Mouse (Mus musculus) gastrocnemius, adult 8-10 months (tissue): ENCODE results near the gene Hoxa4. TPM values are rescaled to one million over a fixed set of nuclear protein-coding genes. Genes with fewer than 3 reads are reported as not detected.

Experiments
- DNase-seq, 2 experiments: peaks; one replicate each; pipeline ENCODE4 v3.0.0; 2022; ENCODE audit warnings: low spot score in 2 of 2
- total RNA-seq, 4 experiments: library from RNA; stranded (reverse); gene quantifications; 2 replicates each; pipeline ENCODE4 v1.2.4; 2022

Hoxa4 gene
- total RNA-seq, 4 experiments from 2014 or later: 1.8 to 2.8 (median 2.1) TPM

DNA sequence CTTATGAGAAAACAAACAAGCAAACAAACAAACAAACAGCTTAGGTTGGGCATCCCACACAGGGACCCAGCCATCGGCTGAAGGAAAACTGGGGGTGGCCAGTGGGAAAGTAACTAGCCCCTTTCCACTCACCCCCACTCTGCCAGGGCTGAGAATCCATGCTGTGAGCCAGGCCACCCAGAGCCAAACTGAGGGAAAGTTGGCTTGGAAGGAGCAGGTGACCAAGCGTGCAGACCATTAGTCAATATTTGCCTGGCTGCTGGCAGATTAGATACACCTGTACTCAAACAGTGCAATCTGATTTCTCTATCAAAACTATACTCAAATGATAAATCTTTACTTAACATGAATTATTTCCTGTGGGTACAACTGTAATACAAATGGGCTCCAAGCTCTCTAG is 9.5 kb downstream of the Hoxa4 start:
- no peak for DNase-seq

DNA sequence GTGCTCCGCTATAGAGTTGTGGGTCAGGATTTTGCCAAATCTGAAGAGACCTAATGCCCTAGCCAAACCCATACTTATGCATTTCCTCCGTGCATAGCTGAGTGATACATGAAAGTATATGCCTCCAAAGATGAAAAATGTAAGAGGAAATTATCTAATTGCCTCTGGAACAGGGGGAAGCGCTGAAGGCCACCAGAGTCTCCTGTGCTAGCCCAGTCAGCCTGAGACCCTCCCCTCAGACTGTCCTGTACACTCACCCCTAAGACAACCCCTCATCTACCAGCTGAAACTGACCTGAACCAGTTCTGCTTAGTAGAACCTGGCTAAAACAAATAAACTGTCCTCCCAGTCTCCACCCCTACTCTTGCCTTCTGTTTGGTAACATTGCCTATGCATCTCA is 10.8 kb downstream of the Hoxa4 start:
- DNase-seq: no peak

DNA sequence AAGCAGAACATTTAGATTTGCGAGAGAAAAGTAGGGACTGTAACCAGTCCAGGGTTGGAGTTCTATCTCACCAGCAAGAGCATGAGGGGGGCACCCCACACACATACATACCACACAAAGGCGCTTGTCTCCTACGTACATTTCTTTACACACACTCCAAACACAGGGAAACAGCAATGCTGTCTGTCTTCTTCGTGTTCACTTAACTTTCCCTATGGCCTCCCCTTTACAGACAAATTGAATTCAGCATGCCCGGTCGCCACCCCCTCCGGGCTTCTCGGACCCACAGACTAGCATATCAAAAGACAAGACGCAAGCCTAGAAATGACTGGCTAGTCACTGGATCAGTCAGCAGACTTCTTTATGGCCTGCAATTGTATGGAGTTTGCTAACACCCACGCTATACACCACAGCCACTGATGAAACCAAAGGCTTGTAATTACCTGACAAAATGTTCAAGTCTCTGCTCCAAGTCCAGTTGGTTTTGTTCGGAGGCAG is 11.3 kb downstream of the Hoxa4 start:
- DNase-seq: no peak

DNA sequence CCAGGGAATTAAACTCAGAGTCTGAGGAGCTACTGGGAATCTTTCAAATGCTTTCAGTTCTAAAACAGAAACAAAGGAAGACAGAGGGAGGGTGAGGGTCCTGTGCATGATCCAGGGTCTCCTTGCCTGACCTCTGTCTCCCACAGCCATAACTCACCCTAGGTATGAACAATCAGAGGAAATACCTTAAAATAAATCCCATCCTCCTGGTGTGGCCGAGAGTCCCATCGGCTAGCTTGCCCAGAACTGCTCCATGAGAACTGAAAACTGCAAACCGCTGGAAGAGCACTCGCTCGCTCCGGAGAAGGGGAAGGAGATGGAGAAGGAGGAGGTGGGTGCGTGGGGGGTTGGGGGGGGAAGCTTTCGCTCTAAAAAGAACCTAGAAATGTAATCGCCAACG is 11.9 kb downstream of the Hoxa4 start:
- DNase-seq: no peak

DNA sequence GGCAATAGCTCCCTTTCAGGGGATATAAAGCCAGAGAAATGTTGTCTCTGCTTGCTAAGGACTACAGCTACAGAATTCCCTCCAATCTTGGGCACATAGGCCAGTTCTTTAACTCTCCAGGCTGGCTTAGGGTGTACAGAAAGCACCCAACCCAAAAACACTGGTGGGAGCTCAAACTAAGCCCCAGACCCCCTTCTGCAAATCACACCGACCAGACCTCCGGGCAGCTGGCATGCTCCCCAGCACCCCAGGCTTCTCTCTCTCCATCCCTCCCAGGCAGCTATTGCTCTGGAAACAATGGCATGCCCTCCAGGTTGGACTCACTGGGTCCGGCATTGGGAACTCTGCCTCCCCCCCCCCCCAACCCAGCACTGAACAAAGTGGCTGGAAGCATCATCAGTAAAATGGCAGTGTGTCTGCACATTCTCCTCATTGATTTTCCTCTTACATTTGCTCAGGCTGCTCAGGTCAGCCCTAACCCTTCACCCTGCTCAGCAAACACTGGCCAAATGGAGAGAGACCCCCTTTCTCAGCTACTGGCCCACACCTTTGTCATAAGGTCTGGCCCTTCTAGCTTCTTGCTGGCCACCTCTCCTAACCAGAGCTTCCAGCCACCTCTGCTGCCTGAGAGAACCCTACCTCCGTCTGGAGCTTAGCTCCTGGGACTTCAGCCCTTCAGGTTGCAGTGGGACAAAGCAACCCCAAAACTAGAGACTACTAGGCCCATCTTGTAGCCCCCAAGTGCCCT is 12.5 kb downstream of the Hoxa4 start:
- DNase-seq: no peak

DNA sequence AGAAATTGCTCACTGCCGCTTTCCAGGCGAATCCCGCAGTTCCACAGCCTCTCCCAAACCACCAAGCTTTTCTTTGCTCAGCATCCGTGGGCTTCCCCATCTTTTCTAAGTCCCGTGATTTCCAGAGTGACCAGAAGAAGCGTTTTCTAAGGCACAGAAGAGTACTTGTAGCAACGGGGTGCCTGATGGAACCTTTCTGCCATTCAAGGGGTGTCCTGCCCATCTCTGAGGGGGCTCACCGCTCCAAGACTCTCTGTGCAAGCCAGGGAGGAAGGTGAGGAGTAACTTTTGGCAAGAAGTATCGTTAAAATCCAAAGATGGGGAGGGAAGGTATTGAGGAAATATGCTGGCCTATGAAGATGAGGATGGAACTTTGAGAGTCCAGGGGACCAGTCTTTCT is 13.7 kb downstream of the Hoxa4 start:
- no peak for DNase-seq

DNA sequence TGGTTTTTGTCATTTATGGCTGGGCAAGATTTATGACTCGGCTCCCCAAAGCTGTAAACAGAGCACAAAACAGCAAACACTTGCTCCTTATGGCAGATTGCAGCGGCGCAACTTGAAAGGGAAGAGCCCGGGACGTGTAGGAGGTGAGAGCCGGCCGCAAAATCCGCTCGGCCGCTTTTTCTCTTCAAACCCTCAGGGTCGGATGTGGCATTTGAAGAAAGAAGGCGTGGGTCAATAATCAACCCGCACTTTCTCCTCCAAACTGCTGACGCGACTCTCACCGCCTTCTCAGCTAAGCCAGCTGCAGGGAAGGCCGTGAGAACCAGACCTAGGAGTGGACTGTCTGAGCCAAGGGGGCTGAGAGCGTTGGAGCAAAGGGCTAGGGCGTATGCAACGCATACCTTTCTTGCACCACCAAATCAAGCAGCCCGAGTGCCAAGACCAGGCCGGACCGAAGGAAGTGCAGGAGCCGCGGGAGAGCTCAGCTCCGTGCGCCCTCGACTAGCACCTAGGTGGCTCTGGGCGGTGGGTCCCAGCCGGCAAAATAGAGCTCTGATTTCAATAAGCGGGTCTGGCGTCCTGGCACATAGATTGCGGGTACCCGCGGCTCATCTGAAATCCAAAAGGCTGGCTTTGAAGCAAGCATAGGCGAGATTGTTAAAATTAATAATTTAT is 14.4 kb downstream of the Hoxa4 start, which contains the start of gene 5730596B20Rik:
5730596B20Rik (plus strand) TSS at position 438 of the 675 bp plus-strand sequence.
- DNase-seq: no peak

DNA sequence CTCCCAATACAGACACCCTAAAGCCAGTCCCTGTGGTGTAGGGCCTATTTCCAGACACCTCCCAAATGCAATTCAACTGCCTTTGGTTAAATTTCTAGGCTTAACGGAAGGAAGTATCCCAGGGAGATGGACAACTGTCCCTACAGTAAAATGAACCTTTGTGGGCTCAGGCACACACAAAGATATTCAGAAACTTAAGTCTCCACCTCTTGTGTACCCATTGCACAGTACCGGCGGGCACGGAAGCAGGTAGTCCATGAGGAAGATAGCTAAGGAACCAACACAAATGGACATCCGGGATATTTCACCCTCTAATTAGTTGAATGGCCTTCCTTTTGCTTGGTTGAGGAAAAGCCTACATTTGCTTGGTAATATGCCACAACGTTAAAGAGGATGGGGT is 15.2 kb downstream of the Hoxa4 start:
- no peak for DNase-seq

DNA sequence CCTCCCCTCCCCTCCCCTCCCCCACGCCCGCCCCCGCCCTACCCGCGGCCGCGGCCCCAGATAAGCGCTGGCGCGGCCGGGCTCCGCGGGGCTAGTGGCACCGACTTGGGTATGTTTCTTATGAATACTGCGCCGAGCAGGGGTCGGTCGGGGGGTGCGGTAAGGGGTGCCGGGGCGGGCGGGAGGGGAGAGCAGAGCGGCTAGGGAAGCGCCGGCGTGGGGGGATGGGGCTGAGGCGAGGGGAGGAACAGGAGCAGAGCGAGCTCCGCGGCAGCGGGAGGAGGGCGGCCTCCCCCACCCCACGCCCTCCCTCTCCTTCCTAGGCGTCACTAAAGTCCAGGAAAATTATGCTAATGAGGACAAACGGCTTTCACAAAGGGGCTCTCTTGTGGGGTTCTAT is 15.7 kb downstream of the Hoxa4 start:
- no peak for DNase-seq

DNA sequence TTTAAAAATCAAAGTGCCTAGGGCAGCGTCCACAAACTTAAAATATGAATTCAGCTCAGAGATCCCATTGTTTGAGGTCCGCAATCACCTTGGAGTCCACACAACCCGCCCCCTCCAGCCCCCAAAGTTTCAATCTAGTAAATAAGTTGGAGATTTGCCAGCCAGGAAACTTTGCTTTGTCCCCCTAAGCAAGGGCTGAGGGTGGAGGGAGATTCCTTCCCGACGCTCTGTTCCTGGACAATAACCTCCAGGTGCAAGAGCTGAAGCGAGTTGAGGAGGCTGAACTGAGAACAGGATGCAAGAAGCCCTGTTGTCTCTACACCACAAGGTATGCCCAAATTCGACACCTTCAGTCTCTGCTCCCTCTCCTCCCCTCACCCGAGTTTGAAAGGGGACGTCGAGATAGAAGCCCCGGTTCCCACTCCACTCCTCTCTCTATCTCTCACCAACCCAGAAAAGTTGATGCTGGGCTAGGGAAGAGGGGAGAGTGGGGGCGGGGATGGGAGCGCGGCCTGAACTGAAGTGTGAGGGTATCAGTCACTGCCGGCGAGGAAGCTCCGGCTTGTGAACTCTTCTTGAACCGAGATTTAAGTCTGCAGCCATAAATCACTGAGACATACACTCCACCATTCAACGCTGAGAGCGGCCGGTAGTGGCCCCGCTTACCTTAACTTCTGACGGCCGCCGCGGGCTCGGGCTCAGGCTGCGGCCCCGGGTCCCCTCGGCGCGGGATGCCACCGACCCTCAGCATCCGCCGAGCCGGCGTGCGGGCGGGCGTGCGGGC is 16.4 kb downstream of the Hoxa4 start:
- DNase-seq: no peak

DNA sequence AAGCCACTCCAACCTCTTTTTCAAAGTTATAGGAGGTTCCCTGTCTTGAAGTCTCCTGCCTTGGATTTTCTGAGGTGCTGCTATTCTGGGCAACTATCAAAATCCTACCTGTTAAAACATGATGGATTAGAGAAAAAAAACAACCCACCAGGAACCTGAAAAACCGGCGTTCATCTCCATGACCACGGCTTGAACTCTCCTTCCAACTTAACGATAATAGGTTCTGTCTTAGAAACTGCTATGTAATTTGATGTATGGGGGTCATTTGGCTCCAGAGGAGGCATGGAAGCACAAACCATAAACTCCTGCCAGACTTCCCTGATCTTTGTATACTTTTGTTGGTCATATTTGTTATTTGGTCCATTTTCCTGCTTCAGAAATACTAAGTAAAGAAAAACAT is 17.9 kb downstream of the Hoxa4 start:
- DNase-seq: no peak

DNA sequence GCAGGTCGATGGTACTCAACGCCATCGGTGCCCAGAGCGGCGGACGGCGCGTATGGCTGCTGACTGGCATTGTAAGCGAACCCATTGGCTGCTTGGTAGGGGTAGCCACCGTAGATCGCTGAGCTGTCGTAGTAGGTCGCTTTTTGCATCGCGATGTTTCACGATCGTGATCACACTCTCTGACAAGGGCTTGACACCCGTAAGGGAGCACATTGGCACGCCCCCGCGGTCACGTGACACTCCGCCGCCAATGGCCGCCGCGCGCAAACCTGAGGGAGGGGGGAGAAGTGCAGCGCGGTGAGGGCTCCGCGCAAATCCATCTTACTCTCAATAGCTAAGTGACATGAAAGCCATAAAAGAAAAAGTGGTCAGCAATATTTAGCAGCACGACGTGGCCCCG is 19.1 kb downstream of the Hoxa4 start:
- DNase-seq: peak; percentile 65 to 72

DNA sequence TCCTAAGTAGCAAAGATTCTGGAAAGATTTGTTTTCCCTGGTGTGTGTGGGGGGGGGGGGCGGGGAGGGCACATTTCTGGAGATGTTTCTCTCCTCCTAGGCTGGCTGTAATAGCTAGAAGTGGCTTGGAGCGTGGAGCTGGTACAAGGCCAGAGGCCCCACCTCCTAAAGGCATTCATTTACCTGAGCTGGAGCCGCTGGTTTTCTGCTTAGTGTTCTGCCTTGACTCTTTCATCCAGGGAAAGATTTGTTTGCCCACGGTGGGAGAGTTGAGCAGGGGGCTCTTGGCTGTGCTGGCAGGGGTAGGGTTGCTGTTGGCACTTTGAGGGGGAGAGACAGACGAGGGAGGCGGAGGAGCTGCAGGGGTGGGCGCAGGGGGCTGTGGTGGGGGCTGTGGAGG is 19.6 kb downstream of the Hoxa4 start:
- DNase-seq: no peak

DNA sequence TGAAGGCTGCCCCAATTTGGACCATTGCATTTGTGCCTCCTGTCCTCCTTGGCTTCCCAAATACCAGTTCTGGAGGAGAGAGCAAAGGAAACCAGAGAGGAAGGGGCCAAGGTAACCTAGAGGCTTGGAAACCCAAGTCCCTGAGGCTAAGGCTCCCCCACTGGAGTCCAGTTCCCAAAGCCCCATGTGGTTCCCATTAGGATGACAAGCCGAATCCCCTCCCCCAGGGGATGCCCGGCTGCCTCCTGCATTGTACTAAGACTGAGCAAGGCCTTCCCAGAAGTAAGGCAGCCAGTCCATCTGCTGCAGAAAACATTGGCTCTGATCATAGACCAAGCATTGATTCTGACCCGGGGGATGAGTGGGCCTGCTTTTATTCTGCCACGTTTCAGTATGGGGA is 20.2 kb downstream of the Hoxa4 start:
- no peak for DNase-seq

DNA sequence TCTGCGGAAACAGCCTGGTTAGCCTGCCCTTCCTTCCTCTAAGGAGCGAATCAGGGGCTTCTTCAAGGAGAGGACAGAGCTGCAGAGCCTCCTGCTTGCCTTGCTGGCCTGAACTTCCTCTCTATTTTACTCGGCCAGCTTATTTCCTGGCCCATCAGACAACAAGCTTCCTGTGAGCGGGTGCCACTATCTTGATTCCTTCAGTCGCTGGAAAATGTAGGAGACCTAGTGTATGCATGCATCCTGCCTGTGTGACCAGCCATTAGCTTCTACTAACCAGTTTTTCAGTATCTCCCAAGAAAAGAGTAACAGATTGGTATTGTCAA is 20.7 kb downstream of the Hoxa4 start:
- no peak for DNase-seq

DNA sequence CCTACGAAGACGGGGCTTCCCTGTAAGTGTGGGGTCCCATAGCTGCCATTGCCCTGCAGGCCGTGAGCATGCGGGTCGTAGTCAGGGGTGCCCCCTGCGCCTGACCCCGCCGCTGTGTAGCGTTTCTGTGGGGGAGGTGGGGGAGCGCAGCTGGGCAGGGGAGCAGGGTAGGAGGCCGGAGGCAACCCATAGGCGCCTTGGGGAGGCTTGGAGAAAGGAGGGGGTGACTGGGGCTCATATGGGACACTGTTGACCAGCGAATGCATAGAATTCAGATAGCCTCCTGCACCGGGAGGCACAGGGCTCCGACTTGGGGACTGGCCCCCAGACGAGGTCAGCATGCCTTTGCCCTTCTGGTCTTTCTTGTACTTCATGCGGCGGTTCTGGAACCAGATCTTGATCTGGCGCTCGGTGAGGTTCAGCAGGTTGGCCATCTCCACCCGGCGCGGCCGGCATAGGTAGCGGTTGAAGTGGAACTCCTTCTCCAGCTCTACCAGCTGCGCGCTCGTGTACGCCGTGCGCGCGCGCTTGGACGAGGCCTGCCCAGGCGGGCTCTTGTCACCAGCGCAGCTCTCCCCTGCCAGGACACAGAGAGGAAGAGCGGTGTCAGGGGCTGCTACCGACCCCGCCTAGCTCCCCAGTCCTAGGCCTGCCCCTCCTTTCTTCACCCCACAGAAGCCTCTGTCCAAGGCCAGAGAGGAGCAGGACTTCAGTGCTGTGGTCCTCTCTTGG is 21.2 kb downstream of the Hoxa4 start:
- no peak for DNase-seq

DNA sequence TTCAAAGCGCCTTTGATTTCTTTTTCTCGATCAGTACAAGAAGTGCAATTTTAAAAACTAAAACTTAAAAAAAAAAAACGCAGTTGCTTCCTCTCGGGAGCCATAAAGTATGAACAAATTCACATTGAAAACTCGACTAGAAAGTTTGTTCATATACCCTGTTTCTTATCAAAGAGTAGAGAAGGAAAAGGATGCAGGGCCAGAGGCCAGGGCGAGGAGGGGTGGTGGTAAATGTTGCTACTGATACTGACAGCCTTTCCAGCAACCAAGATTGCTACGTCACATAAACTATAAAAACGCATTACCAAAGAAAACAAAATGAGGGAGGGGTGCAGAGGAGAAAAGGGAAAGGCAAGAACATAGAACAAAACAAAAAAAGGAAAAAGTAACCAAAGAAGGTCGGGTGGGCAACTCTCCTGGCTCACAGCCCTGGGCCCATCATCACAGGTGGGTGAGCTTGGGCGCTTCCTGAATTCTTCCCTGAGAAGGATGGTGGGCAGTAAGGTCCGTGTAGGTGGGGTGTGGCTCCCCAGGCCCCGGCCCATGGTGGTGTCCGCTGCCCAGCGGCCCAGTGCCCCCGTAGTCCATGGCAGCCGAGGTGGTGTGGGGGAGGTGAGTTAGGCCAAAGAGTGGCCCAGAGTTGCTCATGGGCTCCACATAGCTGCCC is 21.9 kb downstream of the Hoxa4 start:
- no peak for DNase-seq

DNA sequence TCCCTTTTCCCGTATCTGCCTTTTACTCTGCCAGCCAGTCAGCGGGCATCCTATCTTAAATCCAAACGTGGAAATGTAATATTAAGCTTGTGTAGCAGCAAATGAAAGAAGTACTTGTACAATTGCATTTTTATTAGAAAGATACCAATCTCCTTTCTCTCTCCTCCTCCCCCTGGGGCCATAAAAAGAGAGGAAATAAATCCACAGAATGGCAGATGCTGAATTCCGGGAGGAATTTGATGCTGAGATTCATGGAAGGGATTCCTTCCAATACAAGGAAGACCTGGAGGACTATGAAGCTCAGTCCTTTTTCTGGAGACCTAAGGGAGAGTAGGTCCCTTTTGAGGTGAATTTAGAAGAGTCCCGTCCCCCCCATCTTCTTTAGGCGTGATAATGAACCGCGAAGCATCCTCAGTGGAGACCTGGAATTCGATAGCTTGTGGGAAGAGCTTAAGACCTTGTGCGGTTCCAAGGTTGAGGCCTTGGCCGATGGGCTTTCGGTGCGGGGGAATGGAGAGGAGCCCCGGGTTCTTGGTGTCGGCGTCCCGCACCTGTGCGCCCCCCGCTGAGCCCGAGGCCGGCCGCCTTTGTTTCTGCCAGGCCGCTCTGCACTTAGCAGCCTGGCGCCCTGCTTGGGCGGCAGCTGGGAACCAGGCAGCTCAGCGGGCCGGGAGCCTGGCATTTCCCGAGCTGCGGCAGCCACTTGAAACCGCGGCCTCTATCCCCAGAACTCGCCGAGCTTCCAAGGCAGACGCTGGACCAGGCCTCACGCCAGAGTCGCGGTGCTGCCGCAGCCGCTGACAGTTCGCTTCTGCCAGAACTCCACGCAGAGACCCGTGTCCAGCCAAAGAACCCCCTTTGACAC is 23.1 kb downstream of the Hoxa4 start:
- DNase-seq: no peak

DNA sequence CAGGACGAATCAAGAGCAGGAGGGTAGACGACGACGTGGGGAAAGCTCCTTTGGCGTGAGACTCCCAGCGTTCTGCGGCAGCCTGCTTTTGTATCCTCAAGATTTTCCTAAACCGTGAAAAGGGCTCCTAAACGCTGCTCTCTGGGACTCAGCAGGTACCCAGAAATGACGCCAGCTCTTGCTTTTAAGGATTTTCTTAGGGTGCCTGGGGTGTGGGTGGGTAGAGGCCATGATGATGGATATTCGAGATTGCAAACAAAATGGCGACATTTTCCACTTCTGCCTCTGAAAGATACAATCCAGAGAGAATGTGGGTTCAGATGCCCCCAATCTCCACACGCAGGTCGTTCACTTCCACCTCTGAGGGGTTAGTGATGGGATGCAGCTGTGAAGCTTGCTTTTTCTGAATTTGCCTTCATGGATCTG is 23.8 kb downstream of the Hoxa4 start:
- no peak for DNase-seq

DNA sequence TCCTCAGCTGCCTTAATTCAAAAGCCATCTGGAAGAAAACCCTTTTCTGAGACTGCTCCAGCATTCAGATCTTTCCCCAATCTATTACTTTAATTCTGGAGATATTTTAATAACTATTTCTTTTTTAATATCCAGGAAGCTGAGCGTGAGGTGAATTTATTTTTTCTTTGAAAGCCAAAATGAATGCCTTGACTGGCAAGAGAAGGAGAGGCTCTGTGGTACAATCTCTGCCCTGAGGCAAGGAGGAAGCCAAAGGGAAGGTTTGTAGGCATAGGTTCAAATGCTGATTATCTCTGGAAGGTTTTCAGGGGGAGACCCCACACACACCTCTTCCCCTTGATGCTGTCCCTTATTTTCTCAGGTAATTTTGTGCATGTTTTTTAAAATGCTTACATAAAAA is 24.4 kb downstream of the Hoxa4 start:
- DNase-seq: no peak
